Mouse (Mus musculus) common myeloid progenitor, adult 5-6 weeks (primary cell): ENCODE measurements around the gene Wnt9a. TPM values are rescaled to one million over a fixed set of nuclear protein-coding genes. Genes with fewer than 3 reads are reported as not detected.

Experiments used
- ATAC-seq: replicated peaks from 2 replicates; pipeline ENCODE4 v1.8.0; 2016; ENCODE audit warnings: low read depth, mild to moderate bottlenecking, moderate TSS enrichment, inconsistent platforms; ENCODE audit not compliant: poor library complexity, severe bottlenecking
- total RNA-seq: library from RNA; stranded (forward); fragments of 200-1000, 187-1606 nt; gene quantifications from 2 replicates; pipeline ENCODE4 v1.2.3, GENCODE M21; 2017

Gene Wnt9a
- total RNA-seq = not detected in 2 replicates

- ATAC-seq = no peak
These were observed at the start of gene Wnt9a for GRCm38 (mm10) chr11:59306461-59307421. Gene Wnt9a (plus strand): TSS chr11:59306928.

GRCm38 (mm10) chr11:59259647-59260046, 47.1 kb upstream of the Wnt9a start:
- no peak for ATAC-seq

DNA sequence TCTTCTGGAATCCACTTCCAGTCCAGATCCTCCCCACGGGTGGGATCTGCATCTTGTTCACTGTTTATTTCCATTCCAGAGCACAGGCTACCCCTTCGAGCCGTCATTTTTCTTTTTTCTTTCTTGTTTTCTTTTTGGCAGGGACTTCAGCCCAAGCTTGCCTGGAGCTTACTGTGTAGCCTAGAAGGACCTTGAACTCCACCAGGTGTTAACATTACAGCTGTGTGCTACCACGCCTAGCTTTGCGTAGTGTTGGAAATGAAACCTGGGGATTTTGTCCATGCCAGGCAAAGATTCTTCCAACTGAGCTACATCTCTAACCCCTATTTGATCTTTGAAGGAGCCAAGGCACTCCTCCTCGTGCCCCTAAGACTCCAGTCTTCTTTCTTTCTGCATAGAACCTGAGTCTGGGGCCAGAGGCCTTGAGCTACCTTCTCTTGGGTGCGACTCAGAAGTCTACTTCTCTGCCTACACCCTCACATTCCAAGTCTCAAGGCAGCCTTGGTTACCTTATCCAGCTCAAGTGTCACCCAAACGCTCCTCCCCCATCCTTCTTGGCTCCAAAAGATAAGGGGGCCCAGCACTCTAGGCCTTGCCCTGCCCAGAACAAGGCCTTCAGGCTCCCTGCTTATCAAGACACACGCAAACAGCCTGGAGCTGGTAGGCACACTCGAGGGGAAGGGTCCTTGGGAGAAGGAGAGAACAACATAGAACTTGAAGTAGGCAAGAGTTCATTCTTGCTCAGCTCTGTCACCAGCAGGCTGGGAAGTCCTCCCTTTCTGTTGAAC, 45.8 kb upstream of the Wnt9a start:
- ATAC-seq = peak; percentile 71

- no peak for ATAC-seq
These were observed 44.4 kb upstream of the Wnt9a start for GRCm38 (mm10) chr11:59262308-59262707.

DNA sequence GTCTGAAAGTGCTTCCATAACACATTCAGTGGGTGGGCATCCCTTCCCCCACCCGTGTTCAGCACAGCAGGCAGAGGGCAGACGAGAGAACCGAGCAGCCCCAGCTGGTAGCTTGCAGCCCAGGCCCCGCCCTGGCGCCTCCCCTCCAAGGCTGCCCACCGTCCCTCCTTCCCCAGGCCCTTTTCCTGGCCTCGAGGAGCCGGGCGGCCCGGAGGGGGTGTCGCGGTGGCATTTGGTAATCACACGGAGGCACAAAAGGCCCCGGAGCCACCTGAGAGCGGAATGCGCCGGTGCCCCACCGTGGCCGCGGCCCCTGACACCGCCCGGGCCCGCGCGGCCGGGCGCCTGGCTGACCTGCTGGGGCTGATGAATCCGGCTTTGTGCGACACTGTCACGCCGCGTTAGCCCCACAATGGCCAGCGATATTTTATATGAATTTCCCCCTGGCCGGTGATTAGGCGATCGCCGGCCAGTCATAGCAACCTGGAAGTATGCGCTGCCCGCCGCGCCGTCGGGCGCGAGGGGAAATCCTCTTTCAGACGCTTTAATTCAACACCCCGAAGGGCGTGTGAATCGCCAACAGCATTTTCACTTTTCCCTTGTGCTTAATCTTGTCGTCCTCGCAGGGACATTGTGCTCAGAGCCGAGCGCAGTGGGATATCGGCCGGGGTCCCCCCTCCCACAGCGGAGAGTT, 42.7 kb upstream of the Wnt9a start:
- peak; percentile 34 for ATAC-seq

- no peak for ATAC-seq
These were observed 42.1 kb upstream of the Wnt9a start for GRCm38 (mm10) chr11:59264593-59264992.

DNA sequence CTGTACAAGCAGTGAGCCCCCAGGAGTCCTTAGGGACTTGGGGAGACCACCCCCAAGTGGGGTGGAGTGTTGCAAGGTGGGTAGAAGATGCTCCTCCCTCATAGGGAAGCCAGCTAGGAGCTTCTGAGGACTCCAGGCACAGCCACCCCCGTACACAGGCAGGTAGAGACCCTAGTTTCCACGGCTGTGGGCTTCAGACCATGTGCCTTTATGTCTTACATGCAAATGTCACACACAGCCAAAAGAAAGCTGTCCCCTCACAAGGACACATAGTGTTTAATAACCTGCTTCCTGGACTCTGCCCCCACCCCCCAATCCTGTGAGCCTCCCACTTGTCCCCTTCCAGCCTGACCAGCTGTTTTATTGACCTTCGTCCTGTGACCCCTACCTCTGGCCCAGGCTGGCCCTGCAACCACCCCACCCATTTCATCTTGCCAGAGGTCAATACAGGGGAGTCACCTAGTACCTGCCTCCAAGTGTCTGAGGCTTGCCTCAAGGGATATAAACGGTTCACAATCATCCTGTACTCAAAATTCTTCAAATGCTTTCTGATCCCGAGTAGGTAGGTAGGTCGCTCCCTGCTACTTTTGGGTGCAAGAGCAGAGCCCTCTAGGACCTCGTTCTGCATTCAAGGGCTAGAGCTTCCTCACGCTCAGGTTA, 41.4 kb upstream of the Wnt9a start:
- no peak for ATAC-seq

DNA sequence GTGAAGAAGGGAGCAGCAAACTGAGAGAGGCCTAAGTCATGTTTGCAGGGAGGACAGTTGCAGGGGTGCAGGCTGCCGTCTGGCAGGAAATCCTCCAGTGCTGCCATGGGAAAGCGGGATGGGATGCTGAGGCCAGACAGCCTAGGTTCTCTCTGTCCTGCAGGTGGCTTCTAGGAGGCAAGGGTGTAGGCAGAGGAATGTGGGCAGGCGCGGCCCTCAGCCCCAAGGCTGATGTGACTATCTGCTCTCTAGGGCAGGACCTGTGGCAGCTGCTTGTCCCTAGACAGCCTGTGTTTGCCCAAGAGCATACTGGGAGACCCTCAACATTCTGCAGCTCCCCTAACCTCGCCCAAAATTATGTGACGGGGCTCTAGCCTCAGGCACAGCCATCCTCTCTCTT, 40.0 kb upstream of the Wnt9a start:
- no peak for ATAC-seq

GRCm38 (mm10) chr11:59274184-59274583, 32.5 kb upstream of the Wnt9a start:
- ATAC-seq = no peak

DNA sequence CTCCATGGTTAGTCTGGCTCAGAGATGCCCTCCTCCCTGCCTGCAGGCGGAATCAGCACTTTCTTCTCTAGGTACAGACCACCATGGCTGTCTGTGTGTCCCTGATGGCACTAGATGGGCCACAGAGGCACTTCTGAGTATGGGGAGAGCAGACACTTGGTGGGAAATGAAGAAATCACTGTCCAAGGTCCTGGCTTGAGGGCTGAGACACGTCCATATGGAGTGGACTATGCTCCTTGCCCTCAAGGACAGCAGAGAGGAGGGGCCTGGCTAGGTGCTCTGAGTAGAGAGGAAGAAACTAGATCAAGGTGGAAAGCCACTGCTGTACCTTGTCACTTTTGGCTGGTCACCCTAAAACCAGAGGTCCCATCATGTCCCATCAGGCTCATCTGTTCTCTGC, 29.9 kb upstream of the Wnt9a start:
- ATAC-seq = no peak

DNA sequence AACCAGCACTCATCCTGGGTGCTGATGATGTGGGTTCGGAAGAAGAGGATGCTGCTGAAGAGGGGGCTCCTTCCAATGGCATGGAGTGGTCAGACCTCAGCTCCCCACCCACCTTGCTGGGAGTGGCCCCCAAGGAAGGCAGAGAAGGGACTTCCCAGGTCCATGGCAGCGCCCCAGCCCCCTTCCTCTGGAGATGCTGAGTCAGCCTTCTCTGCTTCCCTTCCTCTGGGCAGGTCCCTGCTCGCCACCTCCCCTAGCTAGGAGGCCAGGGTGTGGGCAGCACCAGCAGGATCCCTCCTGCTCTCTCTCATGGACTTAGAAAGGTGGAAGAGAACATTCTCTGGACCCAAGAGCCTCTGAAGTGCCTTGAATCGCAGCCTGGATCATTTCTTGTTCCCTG, 28.7 kb upstream of the Wnt9a start:
- no peak for ATAC-seq

GRCm38 (mm10) chr11:59282111-59282510, 24.6 kb upstream of the Wnt9a start:
- no peak for ATAC-seq

DNA sequence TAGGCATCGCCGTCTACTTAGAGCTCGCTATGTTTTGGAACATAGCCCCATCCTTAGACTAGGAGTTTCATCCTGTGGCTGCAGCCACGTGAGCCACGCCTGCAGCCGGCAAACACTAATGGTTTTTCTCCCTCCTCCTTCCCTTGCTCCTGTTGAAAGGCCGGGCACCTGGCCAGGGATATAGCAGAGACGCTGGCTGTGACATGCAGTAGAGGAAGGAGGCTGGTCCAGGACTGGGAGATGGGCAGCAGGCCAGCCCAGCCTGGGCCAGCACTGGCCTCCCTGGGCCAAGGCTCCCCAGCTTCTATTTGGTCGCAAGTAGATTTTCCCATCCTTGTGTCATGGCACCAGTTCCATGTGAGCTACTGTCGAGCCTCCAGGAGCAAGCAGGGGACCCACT, 23.8 kb upstream of the Wnt9a start:
- no peak for ATAC-seq

DNA sequence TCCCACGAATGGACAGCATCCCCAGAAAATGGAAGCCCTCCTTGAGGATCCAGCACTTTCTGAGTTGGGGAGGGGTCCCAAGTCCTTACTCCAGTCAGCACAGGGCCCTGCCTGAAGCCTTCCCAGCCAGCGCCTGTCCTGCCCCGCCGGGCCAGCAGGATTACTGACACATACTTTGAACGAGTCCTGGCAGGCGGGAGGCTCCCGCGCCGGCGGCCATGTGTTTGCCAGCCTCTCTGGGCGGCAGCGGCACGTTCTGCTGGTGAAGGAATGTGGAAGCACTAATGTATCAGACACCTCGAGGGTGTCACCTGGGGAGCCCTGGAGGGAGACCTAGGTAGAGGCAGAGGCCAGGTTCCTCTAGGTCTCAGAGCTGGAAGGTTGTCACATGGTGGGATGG, 22.6 kb upstream of the Wnt9a start:
- no peak for ATAC-seq

- no peak for ATAC-seq
These were observed 17.0 kb upstream of the Wnt9a start for GRCm38 (mm10) chr11:59289706-59290105.

DNA sequence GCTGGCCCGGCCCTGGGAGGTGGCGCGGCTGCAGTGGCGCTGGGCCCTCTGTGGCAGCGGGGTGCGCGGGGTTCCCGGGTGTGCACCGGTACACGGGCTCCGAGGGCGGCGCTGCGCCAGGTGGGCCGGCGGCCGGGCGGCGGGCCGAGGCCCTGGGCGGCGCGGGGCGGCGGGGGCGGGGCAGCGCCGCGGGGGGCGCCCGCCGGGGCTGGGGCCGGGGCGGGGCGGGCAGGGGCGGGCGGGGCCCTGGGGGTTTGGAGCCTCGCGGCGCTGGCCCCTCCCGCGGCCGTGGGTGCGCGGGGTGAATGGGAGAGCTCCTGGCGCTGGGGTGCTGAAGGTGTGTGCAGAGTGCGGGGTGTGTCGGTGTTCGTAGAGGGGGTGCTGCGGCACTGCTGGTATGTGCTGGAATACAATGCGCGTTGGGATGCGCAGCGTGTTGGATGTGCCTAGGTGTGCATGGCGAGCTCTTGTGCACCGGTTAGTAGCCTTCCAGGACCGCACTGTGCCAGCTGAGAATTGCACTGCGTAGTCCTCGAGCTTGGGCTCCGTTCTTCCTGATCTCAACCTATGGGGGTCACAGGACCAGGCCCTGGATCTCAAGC, 15.9 kb upstream of the Wnt9a start, which contains the start of gene Wnt3a:
Wnt3a (minus strand) TSS at position 51 of the 602 bp plus-strand sequence.
- ATAC-seq = no peak

GRCm38 (mm10) chr11:59293616-59294015, 13.1 kb upstream of the Wnt9a start:
- peak; percentile 83 for ATAC-seq

- ATAC-seq = no peak
These were observed 8.8 kb upstream of the Wnt9a start for GRCm38 (mm10) chr11:59297941-59298340.

DNA sequence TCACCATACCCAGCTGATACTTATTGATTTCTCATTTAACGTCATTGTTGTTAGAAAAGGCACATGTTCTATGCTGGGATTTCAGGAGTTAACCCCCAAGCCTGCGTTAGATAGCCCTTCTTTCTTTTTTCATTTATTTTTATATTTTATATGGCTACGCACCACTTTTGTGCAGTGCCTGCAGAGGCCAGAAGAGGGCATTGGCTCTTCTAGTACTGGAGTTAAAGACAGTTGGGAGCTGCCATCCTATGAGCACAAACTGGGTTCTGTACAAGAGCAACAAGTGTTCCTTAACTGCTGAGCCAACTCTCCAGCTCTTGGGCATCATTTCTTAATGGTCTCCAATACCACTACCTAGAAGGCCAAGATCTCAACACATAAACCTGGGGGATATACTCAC, 6.5 kb upstream of the Wnt9a start:
- ATAC-seq = peak; percentile 58; the same call in 1 of the 2 replicates
